Mouse (Mus musculus) lung, embryonic 14.5 days (tissue): ENCODE results near the gene Bnc2. TPM values are rescaled to one million over a fixed set of nuclear protein-coding genes. Genes with fewer than 3 reads are reported as not detected.

ENCODE experiments used
- ATAC-seq: fragments of 200-750 bp; cut with Nextera tagmentation; 2 replicates; pipeline ENCODE4 v1.8.0; 2017; ENCODE audit warnings: mild to moderate bottlenecking, moderate TSS enrichment, moderate library complexity; ENCODE audit not compliant: insufficient read depth
- DNase-seq: peaks from one replicate; pipeline ENCODE4 v3.0.0-alpha.2; 2015
- H3K27ac ChIP-seq: fragments of 300-500 bp; sonication (generic); 2 replicates; pipeline ENCODE4 v1.5.1; 2014; ENCODE audit warnings: low read depth, mild to moderate bottlenecking, moderate library complexity
- H3K27me3 ChIP-seq: fragments of 300-500 bp; sonication (generic); 2 replicates; pipeline ENCODE4 v1.6.1; 2014; ENCODE audit warnings: low read length, control low read depth; ENCODE audit not compliant: insufficient read depth
- H3K36me3 ChIP-seq: fragments of 300-500 bp; sonication (generic); 2 replicates; pipeline ENCODE4 v1.6.1; 2014; ENCODE audit warnings: control low read depth; ENCODE audit not compliant: insufficient read depth
- H3K4me1 ChIP-seq: fragments of 300-500 bp; sonication (generic); 2 replicates; pipeline ENCODE4 v1.6.1; 2014; ENCODE audit warnings: antibody characterized with exemption, control low read depth; ENCODE audit not compliant: insufficient read depth
- H3K4me2 ChIP-seq: fragments of 300-500 bp; sonication (generic); 2 replicates; pipeline ENCODE4 v1.6.1; 2014; ENCODE audit warnings: mild to moderate bottlenecking
- H3K4me3 ChIP-seq: fragments of 300-500 bp; sonication (generic); 2 replicates; pipeline ENCODE4 v1.5.1; 2014; ENCODE audit warnings: low read depth, low read length
- H3K9ac ChIP-seq: fragments of 300-500 bp; sonication (generic); 2 replicates; pipeline ENCODE4 v1.6.1; 2014
- H3K9me3 ChIP-seq: fragments of 300-500 bp; sonication (generic); 2 replicates; pipeline ENCODE4 v1.6.1; 2016; ENCODE audit warnings: low read depth, low read length, control low read depth
- CTCF ChIP-seq: IDR thresholded peaks from 2 replicates; pipeline ENCODE4 v1.5.1; 2016; ENCODE audit warnings: antibody characterized with exemption, low read depth
- WGBS: fragments of 180-500 bp; shearing (Covaris S2); extraction: QIAGEN DNeasy Blood & Tissue Kit; methylation state at CpG from one replicate; pipeline ENCODE4 v1.1.7; 2014; 5-methylcytosine and 5-hydroxymethylcytosine counted together
- polyA plus RNA-seq: library from polyadenylated mRNA; unstranded; fragments of >200 nt; fragmentation: Nextera tagmentation; extraction: Ambion mirVana; gene quantifications from 2 replicates; pipeline ENCODE4 v1.2.1, GENCODE M21; 2014

The Bnc2 gene
- polyA plus RNA-seq, 1 experiment from 2014 or later: 8.4 TPM

DNA sequence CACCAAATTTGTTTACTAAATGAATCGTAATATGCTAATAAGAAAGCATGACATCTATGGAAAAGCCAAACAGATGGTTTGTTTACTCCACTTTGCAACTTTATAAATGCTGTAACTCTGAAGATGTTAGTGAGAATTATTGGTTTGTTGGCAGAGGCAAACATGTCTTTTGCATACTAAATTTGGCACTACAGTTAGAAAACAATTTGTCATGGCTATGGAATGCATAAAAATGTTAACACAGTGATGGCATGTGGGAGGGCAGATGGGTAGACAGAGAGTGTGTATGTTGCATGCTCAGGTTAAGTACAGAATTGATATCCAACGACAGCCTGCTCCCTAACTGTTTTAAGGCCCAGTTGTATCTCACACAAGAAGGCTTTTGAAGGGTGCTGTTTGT, 392.4 kb downstream of the Bnc2 start:
- TF ChIP-seq CTCF: no peak
- ATAC-seq (no peak), DNase-seq (no peak)
- H3K4me3 ChIP-seq: no peak overlapping the region
- H3K4me2 ChIP-seq: no peak overlapping the region
- H3K9me3 ChIP-seq: no peaks in the 10 kb centered on the region
- H3K9ac ChIP-seq: no peak overlapping the region
- WGBS: 57% methylated on average over 2 of the region's 2 CpGs
- no peaks in the 10 kb centered on the region for H3K4me1 ChIP-seq
- H3K36me3 ChIP-seq: no peaks in the 10 kb centered on the region
- H3K27me3 ChIP-seq: no peaks in the 10 kb centered on the region
- H3K27ac ChIP-seq: no peak overlapping the region

DNA sequence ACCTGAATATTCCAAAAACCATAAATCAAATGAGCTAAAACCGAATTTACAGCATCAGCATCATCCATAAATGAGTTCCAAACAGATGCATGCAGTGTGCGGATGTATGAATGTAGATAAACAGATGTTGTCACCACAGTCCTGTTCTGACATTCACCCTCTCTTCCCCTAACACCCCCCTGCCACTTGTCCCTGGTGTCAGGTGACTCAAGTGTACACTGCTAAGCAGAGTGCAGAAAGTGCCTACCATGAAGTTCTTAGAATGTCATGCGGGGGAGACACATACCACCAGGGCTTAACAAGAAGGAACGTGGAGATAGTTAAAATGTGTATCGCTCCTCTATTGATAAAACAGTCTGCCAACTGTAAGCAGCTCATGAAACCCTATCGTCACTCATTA, 396.9 kb downstream of the Bnc2 start:
- H3K27me3 ChIP-seq: no peaks in the 10 kb centered on the region
- no peak overlapping the region for H3K4me2 ChIP-seq
- H3K4me3 ChIP-seq: no peak overlapping the region
- no peak overlapping the region for H3K27ac ChIP-seq
- no peak for DNase-seq
- H3K36me3 ChIP-seq: no peaks in the 10 kb centered on the region
- 52% methylated on average over 6 of the region's 6 CpGs for WGBS
- no peak for TF ChIP-seq CTCF
- no peak overlapping the region for H3K9ac ChIP-seq
- H3K9me3 ChIP-seq: no peaks in the 10 kb centered on the region
- H3K4me1 ChIP-seq: no peaks in the 10 kb centered on the region
- no peak for ATAC-seq

DNA sequence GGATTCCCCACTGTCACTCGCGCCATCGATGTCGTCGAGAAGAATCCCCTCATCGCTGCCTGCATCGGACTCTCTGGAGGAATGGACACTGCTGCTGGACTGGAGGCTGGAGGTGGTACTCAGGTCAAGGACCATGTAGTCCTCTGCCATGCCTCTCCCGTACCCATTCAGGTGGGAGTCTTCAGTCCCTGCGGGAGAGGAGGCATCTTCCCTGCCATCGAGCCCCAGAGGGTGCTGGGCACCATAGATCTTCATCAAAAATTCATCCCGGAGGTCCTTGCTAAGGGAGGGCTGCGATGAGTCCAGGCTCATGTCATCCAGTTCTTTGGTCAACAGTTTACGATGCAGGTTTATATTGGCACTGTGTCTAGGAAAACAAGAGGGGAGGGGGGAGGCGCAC, 399.0 kb downstream of the Bnc2 start:
- Histone ChIP-seq H3K27ac (no peak overlapping the region), H3K9me3 (no peaks in the 10 kb centered on the region), H3K27me3 (no peaks in the 10 kb centered on the region), H3K9ac (no peak overlapping the region), H3K4me3 (no peak overlapping the region), H3K36me3 (no peaks in the 10 kb centered on the region), H3K4me2 (no peak overlapping the region), H3K4me1 (no peaks in the 10 kb centered on the region)
- TF ChIP-seq CTCF: no peak
- no peak for DNase-seq
- 85% methylated on average over 14 of the region's 14 CpGs for WGBS
- ATAC-seq: no peak

DNA sequence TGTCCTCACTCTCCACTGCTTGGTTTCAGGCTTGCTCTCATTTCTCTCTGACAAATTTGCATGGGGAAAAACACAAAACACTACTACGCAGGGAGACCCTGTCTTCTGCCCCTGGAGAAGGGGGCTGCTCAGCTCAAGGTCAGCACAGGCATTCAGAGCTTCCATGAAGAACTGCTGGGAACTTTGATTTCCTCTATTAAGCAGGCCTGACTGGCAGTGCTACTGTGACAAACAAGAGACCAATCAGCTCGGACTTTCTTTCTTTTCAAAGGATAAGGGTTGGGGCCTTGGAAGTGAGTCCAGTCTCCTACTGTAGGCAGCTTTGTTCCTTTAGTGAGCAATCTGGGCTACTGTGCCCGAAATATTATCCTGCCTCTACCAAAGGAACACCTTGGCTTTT, 400.9 kb downstream of the Bnc2 start:
- no peak overlapping the region for H3K4me2 ChIP-seq
- DNase-seq (peak; percentile 17), ATAC-seq (no peak)
- no peak overlapping the region for H3K27ac ChIP-seq
- H3K9ac ChIP-seq: no peak overlapping the region
- WGBS: 65% methylated on average over 3 of the region's 3 CpGs
- H3K36me3 ChIP-seq: no peaks in the 10 kb centered on the region
- H3K9me3 ChIP-seq: no peaks in the 10 kb centered on the region
- H3K4me1 ChIP-seq: no peaks in the 10 kb centered on the region
- no peak for TF ChIP-seq CTCF
- no peak overlapping the region for H3K4me3 ChIP-seq
- H3K27me3 ChIP-seq: no peaks in the 10 kb centered on the region

DNA sequence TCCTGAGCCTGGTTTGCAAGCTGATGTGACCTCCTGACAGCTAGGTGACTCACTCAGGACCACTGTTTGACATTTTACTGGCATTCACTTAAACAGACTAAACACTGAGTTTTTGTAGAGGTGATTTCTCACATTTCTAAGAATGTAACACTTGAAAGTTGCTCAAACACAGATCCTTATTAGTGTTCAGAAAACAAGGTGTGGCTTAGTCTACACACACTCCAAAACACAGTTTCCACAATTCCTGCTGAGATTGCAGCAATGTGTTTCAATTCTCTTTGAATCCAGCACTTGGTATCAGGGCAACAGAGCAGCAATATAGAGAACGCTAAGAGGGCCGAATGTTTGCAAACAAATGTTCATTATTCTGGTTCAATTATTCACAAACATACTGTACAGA, 402.2 kb downstream of the Bnc2 start:
- no peaks in the 10 kb centered on the region for H3K9me3 ChIP-seq
- ATAC-seq (no peak), DNase-seq (no peak)
- no peaks in the 10 kb centered on the region for H3K4me1 ChIP-seq
- H3K4me3 ChIP-seq: no peak overlapping the region
- 45% methylated on average over 2 of the region's 2 CpGs for WGBS
- no peak overlapping the region for H3K9ac ChIP-seq
- H3K36me3 ChIP-seq: no peaks in the 10 kb centered on the region
- no peak for TF ChIP-seq CTCF
- H3K4me2 ChIP-seq: no peak overlapping the region
- H3K27ac ChIP-seq: no peak overlapping the region
- H3K27me3 ChIP-seq: no peaks in the 10 kb centered on the region

DNA sequence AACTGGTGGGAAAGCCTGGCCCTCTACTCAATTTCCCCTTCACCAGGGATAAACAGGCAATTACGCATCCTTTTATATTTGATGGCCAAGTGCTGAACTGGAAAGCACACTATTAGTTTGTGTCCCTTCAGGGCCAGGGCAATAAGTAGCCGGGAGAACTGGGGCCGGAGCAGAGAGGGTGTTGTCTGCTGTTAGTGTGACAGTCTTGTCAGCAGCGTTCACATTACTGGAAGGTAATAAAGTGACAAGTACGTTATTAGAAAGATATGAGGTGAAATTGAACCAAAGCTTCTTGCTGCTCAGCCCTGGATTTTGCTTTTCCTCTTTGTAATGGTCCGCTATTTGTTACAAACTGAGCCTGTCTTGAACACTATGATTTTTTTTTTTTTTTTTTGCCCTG, 405.2 kb downstream of the Bnc2 start:
- no peak overlapping the region for H3K4me2 ChIP-seq
- H3K4me3 ChIP-seq: no peak overlapping the region
- H3K27ac ChIP-seq: no peak overlapping the region
- no peak for TF ChIP-seq CTCF
- H3K4me1 ChIP-seq: no peaks in the 10 kb centered on the region
- no peaks in the 10 kb centered on the region for H3K27me3 ChIP-seq
- H3K36me3 ChIP-seq: no peaks in the 10 kb centered on the region
- H3K9me3 ChIP-seq: no peaks in the 10 kb centered on the region
- peak; percentile 66; the same call in 1 of the 2 replicates for ATAC-seq
- DNase-seq: peak; percentile 60
- H3K9ac ChIP-seq: no peak overlapping the region
- 45% methylated on average over 6 of the region's 6 CpGs for WGBS

DNA sequence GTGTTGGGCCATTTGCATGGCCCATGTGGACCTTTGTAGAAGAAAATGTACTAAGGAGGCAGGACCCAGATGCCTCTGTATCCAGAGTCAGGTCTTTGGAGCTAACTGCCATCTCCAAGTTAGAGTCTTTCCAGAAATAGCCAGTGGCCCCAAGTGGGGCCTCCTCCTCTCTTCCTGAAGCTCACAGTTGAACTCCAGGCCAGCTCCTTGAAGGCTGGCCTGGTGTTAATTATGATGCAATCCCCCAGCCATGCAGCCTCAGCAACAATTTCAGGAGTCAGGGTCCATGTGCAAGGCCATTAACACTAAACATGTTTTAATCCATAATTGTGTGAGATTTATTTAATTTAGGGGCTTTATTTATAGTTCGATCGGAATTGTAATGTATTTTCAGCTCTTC, 427.7 kb downstream of the Bnc2 start:
- WGBS: 94% methylated on average over 2 of the region's 2 CpGs
- Histone ChIP-seq H3K4me3 (no peak overlapping the region), H3K4me1 (no peaks in the 10 kb centered on the region), H3K27me3 (no peaks in the 10 kb centered on the region), H3K9me3 (no peaks in the 10 kb centered on the region), H3K9ac (no peak overlapping the region), H3K27ac (no peak overlapping the region), H3K4me2 (no peak overlapping the region), H3K36me3 (no peaks in the 10 kb centered on the region)
- ATAC-seq (no peak), DNase-seq (no peak)
- no peak for TF ChIP-seq CTCF

DNA sequence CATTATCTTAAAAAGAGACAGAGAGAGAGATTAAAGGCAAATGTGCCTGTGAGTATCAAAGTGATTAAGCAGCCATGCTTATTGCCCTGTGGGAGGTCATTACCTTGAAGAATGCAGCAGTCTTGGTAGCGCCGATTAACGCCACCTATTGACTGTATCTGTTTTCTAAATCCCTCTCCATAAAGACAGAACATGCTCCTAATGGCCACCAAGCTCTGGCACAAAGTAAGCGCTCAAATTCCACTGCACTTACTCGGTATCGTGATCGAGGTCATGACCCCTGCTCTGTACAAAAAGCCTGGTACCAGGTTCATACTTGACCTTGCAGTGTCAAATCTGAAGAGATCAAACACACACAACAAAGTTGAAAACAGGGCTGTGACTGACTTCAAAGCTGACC, 442.7 kb downstream of the Bnc2 start:
- Histone ChIP-seq H3K27ac (no peak overlapping the region), H3K4me3 (no peak overlapping the region), H3K36me3 (no peaks in the 10 kb centered on the region), H3K4me2 (no peak overlapping the region), H3K9me3 (no peaks in the 10 kb centered on the region), H3K27me3 (no peaks in the 10 kb centered on the region), H3K9ac (no peak overlapping the region), H3K4me1 (no peaks in the 10 kb centered on the region)
- 54% methylated on average over 7 of the region's 7 CpGs for WGBS
- no peak for ATAC-seq
- no peak for DNase-seq
- TF ChIP-seq CTCF: no peak
